Mouse (Mus musculus) liver, postnatal 0 days (tissue): ENCODE measurements around the gene Slc22a5.
"Not testable (repeated sequence)": the region's sequence is repeated elsewhere in the genome, so short reads cannot be mapped to it uniquely, and the experiment has no call there.

ENCODE experiments used
- CTCF ChIP-seq: sonication (generic); IDR thresholded peaks from 2 replicates; pipeline ENCODE4 v1.5.1; 2016; ENCODE audit warnings: antibody characterized with exemption, low read depth
- EP300 ChIP-seq: IDR thresholded peaks from 2 replicates; pipeline ENCODE4 v1.6.1; 2016; ENCODE audit warnings: antibody characterized with exemption, low read depth, mild to moderate bottlenecking

DNA sequence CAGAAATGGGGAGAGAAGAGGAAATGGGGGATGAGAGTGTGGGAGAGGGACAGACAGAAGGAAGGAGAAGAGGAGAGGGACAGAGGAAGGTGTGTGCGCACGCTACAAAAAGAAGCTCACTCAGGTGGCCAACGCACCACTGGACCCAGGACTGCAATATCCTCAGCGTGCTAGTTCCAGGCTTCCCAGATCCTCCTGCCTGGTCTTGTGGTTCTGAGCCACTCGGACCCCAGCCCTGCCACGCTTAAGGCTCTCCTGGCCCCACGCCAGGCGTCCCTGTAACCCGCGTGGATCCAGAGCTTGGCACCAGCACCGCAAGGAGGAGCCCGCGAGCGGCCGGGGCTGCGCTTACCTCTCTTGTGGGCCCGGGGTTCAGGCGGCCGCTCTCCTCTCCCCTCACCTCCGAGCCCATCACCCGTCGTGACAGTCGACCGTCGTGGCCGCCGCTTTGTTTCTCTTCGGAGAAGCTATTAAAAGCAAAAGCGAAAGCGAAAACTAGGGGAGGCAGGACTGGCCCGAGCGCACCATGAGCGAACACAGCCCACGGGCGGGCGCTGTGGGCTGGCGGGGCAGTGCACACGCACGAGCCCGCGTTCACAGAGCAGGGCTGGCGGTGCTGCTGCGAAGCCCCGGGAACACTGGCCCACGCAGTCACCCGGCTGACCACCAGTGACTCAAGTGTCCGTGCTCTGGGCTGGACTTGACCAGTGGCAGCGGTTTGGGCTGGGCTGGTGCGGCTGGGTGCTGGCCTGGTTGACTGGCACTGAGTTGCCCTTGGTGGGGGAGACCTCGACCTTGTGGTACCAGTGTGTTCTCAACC lies 32.5 kb downstream of the Slc22a5 start, which contains the start of gene Gm12216:
- peak; percentile 53 for TF ChIP-seq CTCF
- not testable (repeated sequence) for TF ChIP-seq EP300
